Comparison of ENCODE assay signal across 24 mouse cellular contexts in the genomic region with DNA sequence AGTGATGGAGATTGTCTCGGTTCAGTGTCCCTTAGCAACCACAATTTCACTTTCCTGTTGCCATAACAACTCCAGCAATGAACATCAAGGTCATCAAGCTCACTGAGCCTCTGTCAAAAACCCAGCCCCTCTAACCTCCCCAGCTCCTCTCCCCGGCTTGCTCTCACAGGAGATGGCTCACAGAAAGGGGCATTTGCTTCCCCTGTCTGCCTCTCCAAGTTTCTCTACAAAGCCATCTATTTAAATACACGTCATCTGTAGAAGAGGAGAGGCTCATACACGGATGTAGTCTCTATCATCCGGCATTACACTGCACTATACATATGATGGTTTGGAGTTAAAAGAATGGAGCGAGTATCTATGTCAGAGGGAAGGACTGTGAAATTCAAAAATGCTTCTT.
DNase-seq lines count a peak whose midpoint lies in the region; ATAC-seq and TF ChIP-seq lines count a peak whose summit lies in the region.
"Had no signal": no experiment of that assay in that cellular context is flagged by ENCODE, and none has a peak within 500 bp of the region (broad histone marks: within the 10 kb centered on the region; RNA-seq: fewer than 3 reads in every experiment).

No protein-coding gene starts in this region.

- DNase-seq in forebrain, embryonic 14.5 days (ENCODE audit: low spot score) = peak; percentile 24
- DNase-seq in midbrain, embryonic 11.5 days (ENCODE audit: low spot score, missing footprints) = peak; percentile 60
- DNase-seq in kidney, adult 2 months = no peak
- no peak for DNase-seq in spleen, adult 12 weeks (ENCODE audit: low spot score)
- DNase-seq: adrenal gland, postnatal 14 days; cerebellum, adult 18-20 months; gastrocnemius, postnatal 10 days; kidney, adult 11 months; kidney, postnatal 25 days; liver; lung, embryonic 14.5 days; lung, postnatal 14 days had no signal

- H3K9ac ChIP-seq in forebrain, embryonic 14.5 days (ENCODE audit: low read length) = no peak overlapping the region
- H3K9ac ChIP-seq in forebrain, embryonic 13.5 days = no peak overlapping the region
- no peak overlapping the region for H3K9ac ChIP-seq in midbrain, embryonic 11.5 days (ENCODE audit: low read length)
- no peak overlapping the region for H3K9ac ChIP-seq in midbrain, embryonic 15.5 days
- no peak overlapping the region for H3K9ac ChIP-seq in midbrain, embryonic 16.5 days (ENCODE audit: low read depth, low read length)
- H3K9ac ChIP-seq: embryonic facial prominence, embryonic 15.5 days; hindbrain, embryonic 13.5 days; kidney, embryonic 15.5 days; liver, embryonic 15.5 days; lung, embryonic 14.5 days; stomach, embryonic 15.5 days had no signal

- H3K9me3 ChIP-seq in forebrain, embryonic 14.5 days (replicated peaks; ENCODE audit: control insufficient read depth, low read length) = no peaks in the 10 kb centered on the region
- H3K9me3 ChIP-seq in forebrain, embryonic 13.5 days (replicated peaks) = no peaks in the 10 kb centered on the region
- no peaks in the 10 kb centered on the region for H3K9me3 ChIP-seq in midbrain, embryonic 11.5 days (ENCODE audit: control insufficient read depth, low read length)
- H3K9me3 ChIP-seq in midbrain, embryonic 15.5 days = no peaks in the 10 kb centered on the region
- no peaks in the 10 kb centered on the region for H3K9me3 ChIP-seq in midbrain, embryonic 16.5 days (replicated peaks; ENCODE audit: control insufficient read depth, low read length, poor library complexity, severe bottlenecking)
- H3K9me3 ChIP-seq: embryonic facial prominence, embryonic 10.5 days; embryonic facial prominence, embryonic 15.5 days; hindbrain, embryonic 13.5 days; kidney, embryonic 15.5 days; liver, embryonic 15.5 days; stomach, embryonic 15.5 days had no signal

- 74% methylated on average over 6 of the region's 6 CpGs for WGBS in forebrain, embryonic 14.5 days
- WGBS in forebrain, embryonic 13.5 days = 65% methylated on average over 6 of the region's 6 CpGs
- 58% methylated on average over 6 of the region's 6 CpGs for WGBS in midbrain, embryonic 11.5 days
- WGBS in midbrain, embryonic 15.5 days = 53% methylated on average over 6 of the region's 6 CpGs
- WGBS in midbrain, embryonic 16.5 days = 49% methylated on average over 6 of the region's 6 CpGs
- WGBS in kidney, adult 2 months = 74% methylated on average over 6 of the region's 6 CpGs

- no peak overlapping the region for H3K27ac ChIP-seq in forebrain, embryonic 14.5 days (ENCODE audit: low read depth, low read length)
- H3K27ac ChIP-seq in forebrain, embryonic 13.5 days = no peak overlapping the region
- H3K27ac ChIP-seq in midbrain, embryonic 11.5 days (ENCODE audit: low read depth, low read length) = no peak overlapping the region
- no peak overlapping the region for H3K27ac ChIP-seq in midbrain, embryonic 15.5 days
- 0 out of 2 replicates have a peak overlapping the region, but pooled peaks have one; percentile 44 for H3K27ac ChIP-seq in midbrain, embryonic 16.5 days (ENCODE audit: low read length)
- no peak overlapping the region for H3K27ac ChIP-seq in kidney, adult 2 months (ENCODE audit: insufficient read depth, low read depth, low read length)
- H3K27ac ChIP-seq: embryonic facial prominence, embryonic 10.5 days; embryonic facial prominence, embryonic 15.5 days; hindbrain, embryonic 13.5 days; kidney, embryonic 15.5 days; liver, embryonic 15.5 days; stomach, embryonic 15.5 days had no signal

- TF ChIP-seq CTCF in kidney, adult 2 months (conservative IDR thresholded peaks at IDR 0.05; ENCODE audit: insufficient read depth, insufficient read length, low read depth, low read length) = no peak

- no peak overlapping the region for H3K4me2 ChIP-seq in forebrain, embryonic 14.5 days (ENCODE audit: low read length)
- no peak overlapping the region for H3K4me2 ChIP-seq in forebrain, embryonic 13.5 days
- H3K4me2 ChIP-seq in midbrain, embryonic 11.5 days = no peak overlapping the region
- no peak overlapping the region for H3K4me2 ChIP-seq in midbrain, embryonic 15.5 days
- H3K4me2 ChIP-seq in midbrain, embryonic 16.5 days (ENCODE audit: low read length) = no peak overlapping the region
- H3K4me2 ChIP-seq: embryonic facial prominence, embryonic 15.5 days; hindbrain, embryonic 13.5 days; kidney, embryonic 15.5 days; liver, embryonic 15.5 days; lung, embryonic 14.5 days; stomach, embryonic 15.5 days had no signal

- H3K36me3 ChIP-seq in forebrain, embryonic 14.5 days (ENCODE audit: control insufficient read depth, insufficient read depth, low read length) = no peaks in the 10 kb centered on the region
- no peaks in the 10 kb centered on the region for H3K36me3 ChIP-seq in forebrain, embryonic 13.5 days (ENCODE audit: poor library complexity, severe bottlenecking)
- H3K36me3 ChIP-seq in midbrain, embryonic 11.5 days (ENCODE audit: control insufficient read depth, insufficient read depth, low read length) = no peaks in the 10 kb centered on the region
- H3K36me3 ChIP-seq in midbrain, embryonic 15.5 days (replicated peaks) = no peaks in the 10 kb centered on the region
- H3K36me3 ChIP-seq in midbrain, embryonic 16.5 days (ENCODE audit: control insufficient read depth, insufficient read depth, low read length) = no peaks in the 10 kb centered on the region
- H3K36me3 ChIP-seq in kidney, adult 2 months (ENCODE audit: control insufficient read depth, insufficient read depth, low read length) = no peaks in the 10 kb centered on the region
- H3K36me3 ChIP-seq: embryonic facial prominence, embryonic 10.5 days; embryonic facial prominence, embryonic 15.5 days; hindbrain, embryonic 13.5 days; kidney, embryonic 15.5 days; liver, embryonic 15.5 days; stomach, embryonic 15.5 days had no signal

- H3K4me3 ChIP-seq in forebrain, embryonic 14.5 days (ENCODE audit: low read depth, low read length) = no peak overlapping the region
- H3K4me3 ChIP-seq in forebrain, embryonic 13.5 days = no peak overlapping the region
- H3K4me3 ChIP-seq in midbrain, embryonic 11.5 days (ENCODE audit: low read depth, low read length) = no peak overlapping the region
- no peak overlapping the region for H3K4me3 ChIP-seq in midbrain, embryonic 15.5 days
- H3K4me3 ChIP-seq in midbrain, embryonic 16.5 days (ENCODE audit: low read depth, low read length) = no peak overlapping the region
- no peak overlapping the region for H3K4me3 ChIP-seq in kidney, adult 2 months (ENCODE audit: insufficient read depth, low read depth, low read length)
- H3K4me3 ChIP-seq: embryonic facial prominence, embryonic 10.5 days; embryonic facial prominence, embryonic 15.5 days; hindbrain, embryonic 13.5 days; kidney, embryonic 15.5 days; liver, embryonic 15.5 days; stomach, embryonic 15.5 days had no signal

- ATAC-seq in forebrain, embryonic 14.5 days = no peak
- ATAC-seq in forebrain, embryonic 13.5 days = no peak
- ATAC-seq in midbrain, embryonic 11.5 days (ENCODE audit: low FRiP score) = no peak
- ATAC-seq in midbrain, embryonic 15.5 days (replicated peaks) = no peak
- ATAC-seq in midbrain, embryonic 16.5 days = peak; percentile 28; the same call in 1 of the 2 replicates
- ATAC-seq: forebrain, embryonic 16.5 days; inflammation-experienced regulatory T-cells, adult 6 months; Patski had no signal

- no peak for TF ChIP-seq POLR2A in kidney, adult 2 months (IDR thresholded peaks at IDR 0.05; ENCODE audit: low read depth, low read length)

- H3K27me3 ChIP-seq in forebrain, embryonic 14.5 days (replicated peaks; ENCODE audit: control insufficient read depth, insufficient read depth, low read length) = no peaks in the 10 kb centered on the region
- H3K27me3 ChIP-seq in forebrain, embryonic 13.5 days = no peaks in the 10 kb centered on the region
- H3K27me3 ChIP-seq in midbrain, embryonic 11.5 days (ENCODE audit: control insufficient read depth, insufficient read depth, low read length) = no peaks in the 10 kb centered on the region
- H3K27me3 ChIP-seq in midbrain, embryonic 15.5 days (replicated peaks) = no peaks in the 10 kb centered on the region
- no peaks in the 10 kb centered on the region for H3K27me3 ChIP-seq in midbrain, embryonic 16.5 days (ENCODE audit: control insufficient read depth, insufficient read depth, low read depth, low read length)
- no peaks in the 10 kb centered on the region for H3K27me3 ChIP-seq in kidney, adult 2 months (replicated peaks; ENCODE audit: control insufficient read depth, insufficient read depth, low read length)
- H3K27me3 ChIP-seq: embryonic facial prominence, embryonic 15.5 days; hindbrain, embryonic 13.5 days; kidney, embryonic 15.5 days; liver, embryonic 15.5 days; Patski; stomach, embryonic 15.5 days had no signal

- H3K4me1 ChIP-seq in forebrain, embryonic 14.5 days (ENCODE audit: control insufficient read depth, insufficient read depth, low read length) = no peaks in the 10 kb centered on the region
- H3K4me1 ChIP-seq in forebrain, embryonic 13.5 days = no peaks in the 10 kb centered on the region
- H3K4me1 ChIP-seq in midbrain, embryonic 11.5 days (ENCODE audit: control insufficient read depth, insufficient read depth, low read length) = peaks cover 6% of the 10 kb centered on the region; the same call in 1 of the 2 replicates
- no peaks in the 10 kb centered on the region for H3K4me1 ChIP-seq in midbrain, embryonic 15.5 days
- no peaks in the 10 kb centered on the region for H3K4me1 ChIP-seq in midbrain, embryonic 16.5 days (ENCODE audit: control insufficient read depth, insufficient read depth, low read length)
- H3K4me1 ChIP-seq in kidney, adult 2 months (ENCODE audit: control insufficient read depth, insufficient read depth, low read length) = no peaks in the 10 kb centered on the region
- H3K4me1 ChIP-seq: embryonic facial prominence, embryonic 10.5 days; embryonic facial prominence, embryonic 15.5 days; kidney, embryonic 15.5 days; liver, embryonic 15.5 days; stomach, embryonic 15.5 days had no signal

Comparison
In these comparisons a context has a peak if more than half of its experiments do, and no peak if none do; other contexts are left out.
1. DNase-seq: peak in forebrain, embryonic 14.5 days (single experiment) and midbrain, embryonic 11.5 days (single experiment); none in kidney, adult 2 months (single experiment) and spleen, adult 12 weeks (single experiment).